Mouse (Mus musculus) bone marrow, adult 2 months (tissue): ENCODE data around the gene Itgb3.

ENCODE experiments used
- CTCF ChIP-seq: fragments of 200-500 bp; IDR thresholded peaks from 2 replicates; pipeline ENCODE4 v1.5.1; 2011; ENCODE audit warnings: low read length, control low read depth; ENCODE audit not compliant: control insufficient read depth, insufficient read depth
- POLR2A ChIP-seq: fragments of 200-500 bp; IDR thresholded peaks from 2 replicates; pipeline ENCODE4 v1.6.1; 2011; ENCODE audit warnings: low read depth, mild to moderate bottlenecking, control low read depth, low read length, borderline replicate concordance; ENCODE audit not compliant: control insufficient read depth

GRCm38 (mm10) chr11:104572566-104572965, 35.2 kb upstream of the Itgb3 start:
- TF ChIP-seq CTCF (no peak), POLR2A (no peak)
